Mouse (Mus musculus) ES-Bruce4 (cell line): ENCODE measurements around the gene Ntrk3.

Experiments
- CTCF ChIP-seq: IDR thresholded peaks from one replicate; pipeline ENCODE4 v1.8.1; 2011; ENCODE audit warnings: low read depth, low read length
- EP300 ChIP-seq: IDR thresholded peaks from 2 replicates; pipeline ENCODE4 v1.6.1; 2011; ENCODE audit warnings: low read depth, low read length; ENCODE audit not compliant: insufficient read depth
- POLR2A ChIP-seq: IDR thresholded peaks from one replicate; pipeline ENCODE4 v1.8.1; 2011; ENCODE audit warnings: low read length; ENCODE audit not compliant: insufficient read depth

- TF ChIP-seq EP300 (no peak), CTCF (no peak), POLR2A (no peak)
Observed at GRCm38 (mm10) chr7:78179996-78180665, 557.7 kb downstream of the Ntrk3 start.
